Mouse (Mus musculus) central nervous system, embryonic 11.5 days (tissue): ENCODE data around the gene Nat8f3. TPM values are rescaled to one million over a fixed set of nuclear protein-coding genes. Genes with fewer than 3 reads are reported as not detected.

ENCODE experiments used
- polyA plus RNA-seq: library from polyadenylated mRNA; depleted of rRNA; stranded (reverse); fragments of >200 nt; gene quantifications from 2 replicates; pipeline ENCODE4 v1.2.3, GENCODE M21; 2012; rRNA removed

The Nat8f3 gene
- 0.02 TPM in 1 of 2 replicates, not detected in the other for polyA plus RNA-seq

GRCm38 (mm10) chr6:85765532-85765931 lies at the start of gene Nat8f3:
Nat8f3 (minus strand) TSS chr6:85765754.

GRCm38 (mm10) chr6:85713105-85713504 lies 52.4 kb downstream of the Nat8f3 start, which contains the start of gene Nat8f7:
Nat8f7 (minus strand) TSS chr6:85713205.

Other genes with a start within 250 kb of the Nat8f3 start
- gene Alms1, start 178.2 kb downstream of the Nat8f3 start, polyA plus RNA-seq: 7.8 and 9.6 TPM in 2 replicates
- gene Nat8f7, start 52.5 kb downstream of the Nat8f3 start, polyA plus RNA-seq: not detected in 2 replicates
- not detected in 2 replicates for gene Nat8f6, start 55.2 kb upstream of the Nat8f3 start, polyA plus RNA-seq
- gene Nat8f5, start 55.2 kb upstream of the Nat8f3 start, polyA plus RNA-seq: not detected in 2 replicates
- gene Nat8, start 66.3 kb upstream of the Nat8f3 start, polyA plus RNA-seq: not detected in 2 replicates
- gene Nat8f2, start 103.4 kb upstream of the Nat8f3 start, polyA plus RNA-seq: 0.01 TPM in 1 of 2 replicates, not detected in the other
- 3.1 and 3.8 TPM in 2 replicates for gene Nat8f4, start 139.1 kb upstream of the Nat8f3 start, polyA plus RNA-seq
- gene Tprkb, start 146.1 kb upstream of the Nat8f3 start, polyA plus RNA-seq: 20.8 and 25.0 TPM in 2 replicates
- 6.7 and 7.7 TPM in 2 replicates for gene Nat8f1, start 149.9 kb upstream of the Nat8f3 start, polyA plus RNA-seq
- gene Dusp11, start 195.9 kb upstream of the Nat8f3 start, polyA plus RNA-seq: 59.7 and 98.9 TPM in 2 replicates